Mouse (Mus musculus): ENCODE data around the gene Scamp3.

Gene Scamp3

DNA sequence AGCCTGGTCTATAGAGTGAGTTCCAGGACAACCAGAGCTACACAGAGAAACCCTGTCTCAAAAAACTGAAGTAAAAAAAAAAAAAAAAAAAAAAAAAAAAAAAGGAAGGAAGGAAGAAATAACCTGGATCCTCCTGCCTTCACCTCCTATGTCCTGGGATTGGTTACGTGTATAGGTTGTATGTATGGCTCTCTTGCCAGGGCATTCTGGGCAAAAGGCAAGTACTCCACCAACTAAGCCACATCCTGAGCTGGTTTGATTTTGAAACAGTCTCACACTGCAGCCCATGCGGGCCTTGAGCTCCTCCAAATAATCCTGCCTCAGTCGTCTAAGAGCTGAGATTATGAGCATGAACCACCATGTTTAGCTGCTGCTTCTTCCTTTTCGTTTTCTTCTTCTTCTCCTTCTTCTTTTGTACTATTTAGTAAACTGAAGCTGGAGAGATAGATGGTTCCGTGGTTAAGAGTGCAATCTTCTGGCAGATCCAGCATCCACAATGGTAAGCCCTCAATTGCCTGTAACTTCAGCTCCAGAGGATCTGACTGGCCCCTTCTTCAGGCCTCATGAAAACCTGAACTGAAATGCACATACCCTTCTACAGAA lies 13.5 kb upstream of the Scamp3 start:
- peak in 1 of 2 experiments; percentile 9 for DNase-seq

DNA sequence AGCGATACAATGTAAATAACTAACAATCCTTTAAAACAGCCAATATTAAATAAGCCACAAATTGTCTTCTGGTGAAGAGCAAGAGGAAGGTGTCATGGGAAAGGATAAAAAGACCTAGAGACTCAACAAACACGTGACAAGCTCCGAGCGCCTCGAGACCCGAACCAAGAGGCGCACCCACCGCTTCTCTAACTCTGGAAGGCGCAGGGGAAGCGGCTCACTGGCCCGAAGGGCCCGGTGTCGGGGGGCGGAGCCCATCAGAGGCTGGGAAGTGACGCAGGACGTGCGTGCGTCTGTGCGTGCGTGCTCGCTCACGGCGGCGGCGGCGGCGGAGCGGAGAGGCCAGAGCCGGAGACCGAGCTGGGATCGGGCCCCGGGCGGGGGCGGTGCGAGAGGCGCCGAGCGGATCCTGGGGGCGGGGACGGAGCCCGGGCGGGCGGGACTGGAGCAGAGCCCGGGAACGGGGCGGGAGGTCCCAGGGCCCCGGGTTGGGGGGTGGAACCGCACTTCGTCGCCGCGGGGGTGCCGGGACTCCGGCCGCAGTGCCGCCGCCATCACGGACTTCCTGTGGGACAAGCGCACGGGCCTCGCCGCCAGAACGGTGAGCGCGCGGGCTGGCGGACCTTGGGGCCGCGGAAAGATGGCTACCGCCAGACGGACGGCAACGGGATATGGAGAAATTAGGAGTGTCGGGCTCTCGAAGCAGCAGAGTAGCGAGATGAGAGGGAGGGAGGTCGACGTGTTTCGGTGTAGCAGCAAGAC lies 12.6 kb upstream of the Scamp3 start, which contains the start of gene Clk2:
TSS of gene Clk2 (plus strand) at position 290 of the 762 bp plus-strand sequence.
- peak; percentile 96 for DNase-seq

DNA sequence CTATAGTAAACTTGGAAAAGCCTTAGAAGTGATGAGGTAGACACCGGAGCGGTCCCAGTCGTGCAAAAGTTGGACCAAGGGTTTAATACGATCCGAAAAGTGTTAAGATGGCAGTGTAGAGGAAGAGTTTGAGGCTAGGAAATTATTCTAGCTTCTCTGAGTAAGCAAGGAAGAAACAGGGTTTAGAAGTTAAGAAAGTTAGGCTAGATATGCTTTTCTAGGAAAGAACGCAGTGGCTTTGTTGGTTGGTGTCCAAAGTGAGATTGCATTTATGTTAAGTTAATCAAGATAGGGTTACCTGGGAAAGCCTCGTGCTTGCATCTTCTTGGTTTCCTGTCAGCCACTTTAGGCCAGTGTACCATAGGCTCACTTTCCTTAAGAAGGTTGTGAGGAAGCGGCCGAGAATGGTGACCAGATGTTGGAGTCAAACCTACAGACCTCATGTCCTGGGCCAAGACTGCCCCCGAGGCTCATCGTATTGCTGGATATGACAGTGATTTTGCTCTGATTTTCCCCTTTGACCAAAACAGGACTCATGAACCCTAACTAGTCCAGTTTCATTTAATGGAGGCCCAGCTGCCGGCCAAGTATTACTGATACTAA lies 11.9 kb upstream of the Scamp3 start:
- DNase-seq = peak in 1 of 2 experiments; percentile 13

DNA sequence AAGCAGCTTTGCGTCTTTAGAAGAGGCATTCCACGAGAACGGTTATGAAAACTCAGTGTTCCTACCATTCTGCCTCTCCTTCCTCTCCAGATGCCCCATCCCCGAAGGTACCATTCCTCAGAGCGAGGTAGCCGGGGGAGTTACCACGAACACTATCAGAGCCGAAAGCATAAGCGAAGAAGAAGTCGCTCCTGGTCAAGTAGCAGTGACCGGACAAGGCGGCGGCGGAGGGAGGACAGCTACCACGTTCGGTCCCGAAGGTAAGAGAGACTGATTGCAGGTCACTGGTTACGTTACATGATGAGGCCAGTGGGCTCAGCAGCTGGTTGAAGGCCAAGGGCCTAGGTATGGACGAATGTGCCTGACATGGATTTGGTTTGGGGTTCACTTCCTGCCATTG lies 10.3 kb upstream of the Scamp3 start:
- DNase-seq = peak in 1 of 2 experiments; percentile 23

DNA sequence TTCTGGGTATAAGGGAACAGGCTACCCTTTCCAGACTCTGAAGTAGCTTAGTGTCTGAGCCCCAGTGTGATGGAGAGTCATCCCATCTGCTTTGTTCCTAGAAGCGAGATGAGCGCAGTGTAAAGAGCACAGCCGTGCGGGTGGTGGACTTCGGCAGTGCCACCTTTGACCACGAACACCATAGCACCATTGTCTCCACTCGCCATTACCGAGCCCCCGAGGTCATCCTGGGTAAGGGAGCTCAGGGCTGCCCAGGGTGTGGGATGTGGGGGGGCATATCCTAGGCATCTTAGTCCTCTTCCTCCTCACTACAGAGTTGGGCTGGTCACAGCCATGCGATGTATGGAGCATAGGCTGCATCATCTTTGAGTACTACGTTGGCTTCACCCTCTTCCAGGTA lies 2.4 kb upstream of the Scamp3 start:
- DNase-seq = no peak

DNA sequence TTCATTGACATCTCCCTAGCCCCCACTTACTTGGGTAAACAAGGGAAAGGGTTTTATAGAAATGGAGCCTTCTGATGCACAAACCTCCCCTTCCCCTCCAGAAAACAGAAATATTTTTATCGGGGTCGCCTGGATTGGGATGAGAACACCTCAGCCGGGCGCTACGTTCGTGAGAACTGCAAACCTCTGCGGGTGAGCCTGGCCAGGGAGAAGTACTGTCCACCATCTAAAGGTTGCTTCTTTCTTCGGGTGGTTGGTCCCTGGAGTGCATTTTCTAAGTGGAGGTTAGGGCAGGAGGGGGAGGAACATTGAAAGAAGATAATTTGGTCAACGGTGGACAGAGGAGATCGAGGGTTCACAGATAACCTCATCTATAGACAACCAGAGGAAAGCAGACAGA lies 1.7 kb upstream of the Scamp3 start:
- no peak for DNase-seq

DNA sequence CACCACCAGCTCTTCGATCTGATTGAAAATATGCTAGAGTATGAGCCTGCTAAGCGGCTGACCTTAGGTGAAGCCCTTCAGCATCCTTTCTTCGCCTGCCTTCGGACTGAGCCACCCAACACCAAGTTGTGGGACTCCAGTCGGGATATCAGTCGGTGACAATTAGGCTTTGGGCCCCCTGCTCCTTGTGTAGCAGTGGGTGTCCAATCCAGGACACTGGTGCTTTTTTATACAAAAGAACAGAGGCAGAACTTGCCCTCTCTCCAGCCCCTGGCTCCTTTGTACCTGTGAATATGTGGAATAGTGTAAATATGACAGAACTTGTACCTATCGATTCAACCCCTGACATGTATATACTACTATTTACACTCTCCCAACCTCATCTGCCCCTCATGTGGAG lies 852 bp upstream of the Scamp3 start:
- DNase-seq = no peak

DNA sequence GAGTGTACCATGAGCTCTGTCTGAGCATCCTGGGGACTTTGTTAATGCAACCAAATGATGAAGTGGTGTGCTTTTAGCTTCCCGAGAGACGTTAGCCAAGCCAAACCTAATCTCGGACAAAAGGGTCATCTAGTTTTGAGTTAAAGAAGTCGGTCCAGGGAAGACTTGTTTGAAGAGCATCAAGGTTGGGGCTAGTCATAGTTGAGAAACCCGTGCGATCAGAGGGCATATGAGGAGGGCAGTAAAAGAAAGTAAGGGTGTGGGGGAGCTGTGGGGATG lies 773 bp downstream of the Scamp3 start:
- no peak for DNase-seq

DNA sequence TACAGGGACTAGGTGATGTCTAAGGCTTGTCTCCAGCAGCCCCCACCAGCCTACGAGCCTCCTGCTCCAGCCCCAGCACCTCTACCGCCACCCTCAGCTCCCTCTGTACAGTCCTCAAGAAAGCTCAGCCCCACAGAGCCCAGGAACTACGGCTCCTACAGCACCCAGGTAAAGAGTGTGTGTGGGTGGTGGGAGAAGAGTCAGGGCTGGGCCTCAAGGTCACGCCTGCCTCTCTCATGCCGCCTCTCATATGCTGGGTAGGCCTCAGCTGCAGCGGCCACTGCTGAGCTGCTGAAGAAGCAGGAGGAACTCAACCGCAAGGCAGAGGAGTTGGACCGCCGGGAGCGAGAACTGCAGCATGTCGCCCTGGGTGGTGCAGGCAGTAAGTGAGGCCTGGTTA lies 1.8 kb downstream of the Scamp3 start:
- no peak for DNase-seq

DNA sequence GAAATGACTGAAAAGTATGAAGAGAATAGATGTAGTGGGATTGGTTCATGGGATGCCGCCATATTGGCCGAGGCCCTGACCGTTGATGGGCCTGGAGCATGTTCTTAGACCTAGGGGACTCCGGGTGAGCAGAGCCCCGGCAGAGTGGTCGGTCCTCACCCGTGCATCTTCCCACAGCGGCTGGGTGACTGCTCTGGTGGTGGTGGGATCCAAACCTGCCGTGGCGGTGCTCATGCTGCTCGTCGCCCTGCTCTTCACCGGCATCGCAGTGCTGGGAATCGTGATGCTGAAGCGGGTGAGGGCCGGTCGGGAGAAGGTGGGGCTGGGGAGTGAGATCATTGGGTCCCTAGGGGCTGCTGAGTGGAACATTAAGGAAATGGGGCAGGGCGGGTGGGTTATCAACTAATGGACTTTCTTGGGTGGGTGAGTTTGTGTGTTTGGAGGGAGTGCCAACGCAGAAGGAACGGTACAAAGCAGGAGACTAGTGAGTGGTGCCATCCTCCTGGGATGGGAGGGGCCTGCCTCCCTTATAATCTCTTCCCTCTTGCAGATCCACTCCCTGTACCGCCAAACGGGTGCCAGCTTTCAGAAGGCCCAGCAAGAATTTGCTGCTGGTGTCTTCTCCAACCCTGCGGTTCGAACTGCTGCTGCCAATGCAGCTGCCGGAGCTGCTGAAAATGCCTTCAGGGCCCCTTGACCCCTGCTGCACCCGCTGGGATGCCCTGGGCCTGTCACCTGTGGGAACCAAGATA lies 4.7 kb downstream of the Scamp3 start:
- no peak for DNase-seq

DNA sequence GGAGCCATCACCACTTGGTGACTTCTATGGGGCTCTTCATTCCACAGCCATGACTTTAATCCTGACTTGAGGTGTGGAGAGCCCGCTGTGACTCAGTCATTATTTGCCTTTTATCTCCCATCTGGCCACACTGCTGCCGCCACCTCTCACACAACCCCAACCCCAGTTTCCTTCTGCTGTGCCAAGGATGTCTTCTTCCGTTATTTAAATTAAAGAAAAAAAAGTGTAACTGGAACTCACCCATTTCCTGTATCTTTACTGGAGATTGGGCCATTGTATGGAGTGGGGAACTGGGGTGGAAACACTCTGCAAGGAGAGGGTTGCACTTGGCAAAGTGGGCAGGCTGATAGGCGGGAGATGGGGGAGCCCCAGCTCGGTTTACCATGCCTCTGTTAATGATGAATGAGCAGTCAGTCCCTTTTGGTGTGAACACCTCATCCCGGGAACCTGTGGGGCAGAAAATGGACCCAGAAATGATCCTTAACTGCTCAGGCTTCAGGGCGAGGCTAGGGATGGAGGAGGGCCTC lies 5.3 kb downstream of the Scamp3 start:
- DNase-seq = no peak

DNA sequence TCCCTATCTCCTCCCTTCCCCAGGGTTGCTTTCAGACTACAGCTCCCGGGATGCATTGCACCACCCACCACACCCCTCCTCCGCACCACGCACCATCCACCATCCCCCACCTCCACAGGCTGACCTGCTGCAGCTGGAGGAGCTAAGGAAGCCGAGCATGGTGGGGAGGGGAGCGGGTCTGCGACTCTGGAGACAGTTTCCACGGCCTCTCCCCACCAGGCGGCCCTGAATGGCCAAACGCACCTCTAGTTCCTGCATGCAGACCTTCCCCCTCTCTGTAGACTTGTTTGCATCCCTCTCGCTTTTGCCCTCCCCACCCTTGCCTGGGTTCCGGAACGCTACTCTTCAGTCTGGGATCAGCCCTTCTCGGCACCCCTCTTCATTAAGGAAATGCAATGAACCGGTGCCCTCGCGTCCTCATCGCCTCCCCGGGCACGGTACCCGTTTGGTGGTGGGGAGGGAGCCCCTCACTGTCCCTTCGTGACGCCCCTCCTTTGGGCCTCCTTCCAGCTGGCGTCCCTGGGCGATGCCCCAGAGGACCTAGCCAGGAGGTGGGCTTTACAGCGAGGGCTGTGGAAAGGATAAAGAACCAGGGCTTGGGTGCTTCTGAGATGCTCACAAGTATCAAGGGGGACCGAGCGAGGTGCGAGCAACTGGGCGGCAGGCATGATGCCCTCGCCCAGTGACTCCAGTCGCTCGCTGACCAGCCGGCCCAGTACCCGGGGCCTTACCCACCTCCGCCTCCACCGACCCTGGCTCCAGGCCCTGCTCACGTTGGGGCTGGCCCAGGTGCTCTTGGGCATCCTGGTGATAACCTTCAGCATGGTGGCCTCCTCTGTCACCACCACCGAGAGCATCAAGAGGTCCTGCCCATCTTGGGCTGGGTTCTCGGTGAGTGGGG lies 6.0 kb downstream of the Scamp3 start, which contains the start of gene Fam189b:
TSS of gene Fam189b (plus strand) at position 86 of the 901 bp plus-strand sequence.
- peak; percentile 86 to 89 for DNase-seq

DNA sequence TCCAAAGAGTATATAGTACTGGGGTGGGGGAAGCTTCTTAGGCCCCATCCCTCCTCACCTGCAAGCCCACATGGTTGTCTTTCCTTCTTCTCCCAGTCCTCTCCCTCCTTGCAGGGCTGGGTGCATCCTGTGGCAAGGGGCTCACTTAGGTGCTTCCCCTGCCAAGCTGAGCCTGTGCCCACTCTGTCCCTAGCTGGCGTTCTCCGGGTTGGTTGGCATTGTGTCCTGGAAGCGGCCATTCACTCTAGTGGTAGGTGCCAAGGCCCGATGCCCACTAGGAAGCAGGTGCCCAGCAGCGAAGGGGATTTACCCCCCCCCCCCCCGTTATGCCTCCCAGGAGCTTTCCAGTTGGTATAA lies 6.7 kb downstream of the Scamp3 start:
- DNase-seq = no peak

DNA sequence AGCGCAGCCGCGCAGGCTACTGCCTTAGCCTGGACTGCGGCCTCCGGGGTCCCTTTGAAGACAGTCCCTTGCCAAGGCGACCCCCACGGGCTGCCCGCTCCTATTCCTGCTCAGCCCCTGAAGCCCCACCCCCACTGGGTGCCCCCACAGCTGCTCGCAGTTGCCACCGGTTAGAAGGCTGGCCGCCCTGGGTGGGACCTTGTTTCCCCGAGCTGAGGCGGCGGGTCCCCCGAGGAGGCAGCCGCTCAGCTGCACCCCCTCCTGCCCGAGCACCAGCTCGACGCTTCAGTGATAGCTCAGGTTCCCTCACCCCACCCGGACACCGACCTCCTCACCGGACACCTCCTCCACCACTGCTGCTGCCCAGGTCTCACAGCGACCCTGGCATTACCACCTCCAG lies 9.9 kb downstream of the Scamp3 start:
- no peak for DNase-seq

DNA sequence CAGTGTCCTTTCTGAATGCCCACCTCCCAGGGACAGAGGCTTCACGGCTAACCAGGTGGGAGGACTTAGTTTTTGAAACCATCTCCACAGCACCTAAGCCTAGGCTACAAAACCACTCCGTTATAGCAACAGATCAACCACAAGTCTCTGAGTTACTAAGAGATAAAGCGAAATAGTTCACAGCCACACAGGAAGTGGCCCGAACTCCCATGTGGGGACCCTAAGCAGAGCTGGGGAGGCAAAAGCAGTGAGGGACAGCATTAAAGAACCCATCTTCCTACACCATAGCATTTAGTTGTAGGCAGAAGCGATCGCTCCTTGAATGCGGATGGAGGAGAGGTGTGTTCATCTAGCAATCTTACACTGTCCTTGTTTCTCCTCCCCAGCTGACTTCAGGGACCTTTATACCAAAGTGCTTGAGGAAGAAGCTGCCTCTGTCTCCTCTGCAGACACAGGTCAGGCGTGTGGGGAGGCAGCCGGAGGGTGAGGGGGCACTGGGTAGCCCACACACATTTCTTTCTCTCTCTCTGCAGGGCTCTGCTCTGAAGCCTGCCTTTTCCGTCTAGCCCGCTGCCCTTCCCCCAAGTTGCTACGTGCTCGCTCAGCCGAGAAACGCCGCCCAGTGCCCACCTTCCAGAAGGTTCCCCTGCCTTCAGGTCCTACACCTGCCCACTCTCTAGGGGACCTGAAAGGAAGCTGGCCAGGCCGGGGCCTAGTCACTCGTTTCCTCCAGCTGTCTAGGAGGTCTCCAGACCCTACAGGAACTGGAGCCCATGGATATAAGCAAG lies 10.6 kb downstream of the Scamp3 start:
- DNase-seq = no peak

DNA sequence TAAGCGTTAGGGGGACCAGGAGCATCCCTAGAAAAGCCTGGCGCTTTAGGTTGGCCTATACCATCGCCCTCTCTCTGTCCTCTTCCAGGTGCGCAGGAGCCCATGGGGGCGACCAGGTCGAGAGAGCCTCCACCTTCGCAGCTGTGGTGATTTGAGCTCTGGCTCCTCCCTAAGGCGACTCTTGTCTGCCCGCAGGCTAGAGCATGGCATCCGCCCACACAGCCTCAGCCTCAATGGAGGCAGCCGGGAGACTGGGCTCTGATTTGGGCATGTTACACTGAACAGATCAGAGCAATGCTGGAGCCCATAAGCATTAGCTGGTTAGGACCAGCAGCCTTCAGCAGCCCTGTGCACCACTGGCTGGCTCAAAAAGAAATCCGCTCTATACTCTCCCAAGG lies 11.2 kb downstream of the Scamp3 start:
- no peak for DNase-seq

DNA sequence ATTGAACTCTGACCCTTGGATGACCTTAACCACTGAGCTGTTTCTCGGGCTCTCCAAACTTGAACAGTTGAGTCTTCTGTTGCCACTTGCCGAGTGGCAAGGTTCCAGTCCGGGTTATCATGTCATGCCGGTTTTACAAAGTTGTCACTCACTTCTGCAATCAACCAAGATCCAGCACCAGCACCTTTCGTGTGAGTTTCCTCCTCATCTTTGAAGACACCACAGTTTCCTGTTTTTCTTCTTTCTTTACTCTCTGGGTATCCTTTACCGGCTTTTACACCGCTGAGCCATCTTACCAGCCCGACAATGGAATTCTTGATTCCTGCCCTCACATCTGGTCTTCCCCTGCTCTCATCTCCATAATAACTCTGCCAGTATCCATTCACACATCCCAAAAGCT lies 13.2 kb downstream of the Scamp3 start:
- DNase-seq = no peak

DNA sequence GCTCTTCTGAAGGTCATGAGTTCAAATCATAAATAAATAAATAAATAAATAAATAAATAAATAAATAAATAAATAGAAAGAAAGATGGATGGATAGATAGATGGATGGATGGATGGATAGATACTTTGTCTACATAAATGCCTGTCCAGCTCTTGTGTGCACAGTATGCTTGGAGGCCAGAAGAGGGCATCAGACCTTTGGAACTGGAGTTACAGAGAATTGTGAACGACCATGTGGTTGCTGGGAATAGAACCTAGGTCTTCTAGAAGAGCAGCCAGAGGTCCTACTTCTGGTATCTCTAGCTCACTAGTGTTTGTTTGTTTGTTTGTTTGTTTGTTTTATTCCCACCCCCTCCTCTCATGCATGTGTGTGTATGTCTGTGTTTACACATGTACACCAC lies 16.1 kb downstream of the Scamp3 start:
- no peak for DNase-seq

DNA sequence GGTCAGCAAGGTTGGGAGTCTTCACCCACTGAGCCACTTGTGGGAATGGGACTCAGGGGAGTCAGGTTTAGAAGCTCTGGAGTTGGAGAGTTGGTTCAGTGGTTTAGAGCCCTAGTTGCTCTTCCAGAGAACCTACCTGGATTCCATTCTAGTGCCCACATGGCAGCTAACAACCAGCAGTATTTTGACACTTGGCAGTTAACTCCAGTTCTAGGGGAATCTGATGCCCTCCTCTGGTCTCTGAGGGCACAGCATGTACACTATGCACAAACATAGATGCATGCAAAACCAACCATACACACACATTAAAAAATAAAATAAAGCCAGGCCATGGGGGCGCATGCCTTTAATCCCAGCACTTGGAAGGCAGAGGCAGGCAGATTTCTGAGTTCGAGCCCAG lies 16.6 kb downstream of the Scamp3 start:
- DNase-seq = peak in 1 of 2 experiments; percentile 44

DNA sequence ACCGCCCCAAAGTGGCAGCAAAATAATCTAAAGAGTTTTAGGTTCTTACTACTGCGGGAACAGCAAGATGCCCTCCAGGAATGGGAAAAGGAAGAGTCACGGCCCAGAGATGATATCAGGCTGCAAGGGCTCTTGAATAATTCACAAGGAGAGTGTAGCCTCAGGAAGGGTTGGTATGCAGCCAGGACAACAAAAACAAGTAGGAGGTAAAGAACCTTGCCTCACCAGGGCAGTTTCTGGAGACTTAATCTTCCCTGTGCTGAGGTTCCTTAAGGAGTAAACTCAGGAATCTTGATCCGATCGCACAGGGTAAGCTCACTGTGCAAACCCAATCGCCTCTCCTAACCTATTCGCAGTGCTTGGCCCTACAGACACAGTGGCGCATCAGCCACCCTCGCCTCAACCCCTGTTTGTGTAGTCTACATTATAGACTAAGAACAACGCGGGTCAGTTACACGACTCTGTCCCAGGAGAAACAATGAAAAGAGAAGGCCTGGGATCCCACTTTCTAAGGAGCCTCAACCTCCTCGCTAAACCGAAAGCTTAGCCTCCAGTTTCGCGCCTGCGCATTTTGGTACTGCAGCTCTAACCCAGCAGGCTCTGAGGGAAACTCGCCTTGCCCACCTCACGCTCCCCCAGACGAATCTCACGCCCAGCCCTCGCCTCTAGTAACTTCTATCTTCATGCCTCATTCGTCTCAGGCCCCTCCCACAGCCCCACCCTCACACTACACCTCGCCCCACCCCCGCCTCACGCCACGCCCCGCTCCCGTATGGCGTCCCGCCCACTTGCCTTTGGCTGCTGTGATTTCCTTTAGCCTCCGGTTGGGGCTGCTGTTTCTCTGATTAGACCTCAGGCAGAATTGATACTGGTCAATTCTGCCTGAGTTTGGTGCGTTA lies 19.0 kb downstream of the Scamp3 start:
- peak; percentile 92 to 95 for DNase-seq
